ENCODE assay signal across 9 mouse cellular contexts in genomic region chr5:131430109-131430508, GRCm38 (mm10).
DNase-seq lines count a peak whose midpoint lies in the region; ATAC-seq lines count a peak whose summit lies in the region.
"Had no signal": no experiment of that assay in that cellular context is flagged by ENCODE, and none has a peak within 500 bp of the region (broad histone marks: within the 10 kb centered on the region; RNA-seq: fewer than 3 reads in every experiment).

No protein-coding gene starts in this region.

- 29% methylated on average over 8 of the region's 8 CpGs for WGBS in forebrain, embryonic 10.5 days
- 30% methylated on average over 8 of the region's 8 CpGs for WGBS in forebrain, embryonic 15.5 days
- WGBS in stomach, embryonic 15.5 days: 22% methylated on average over 8 of the region's 8 CpGs

- no peaks in the 10 kb centered on the region for H3K9me3 ChIP-seq in forebrain, embryonic 10.5 days
- no peaks in the 10 kb centered on the region for H3K9me3 ChIP-seq in forebrain, embryonic 15.5 days
- H3K9me3 ChIP-seq in stomach, embryonic 15.5 days: no peaks in the 10 kb centered on the region
- H3K9me3 ChIP-seq: heart, embryonic 13.5 days had no signal

- H3K27ac ChIP-seq in forebrain, embryonic 10.5 days: no peak overlapping the region
- no peak overlapping the region for H3K27ac ChIP-seq in forebrain, embryonic 15.5 days (replicated peaks)
- H3K27ac ChIP-seq in stomach, embryonic 15.5 days: no peak overlapping the region
- H3K27ac ChIP-seq: heart, embryonic 13.5 days had no signal

- DNase-seq in forebrain, embryonic 10.5 days (ENCODE audit: extremely low spot score, low spot score): peak; percentile 54
- peak; percentile 39 for DNase-seq in Muller cell, postnatal 12 days (ENCODE audit: inconsistent ontology term)
- peak; percentile 89 to 90 for DNase-seq in cerebellum, postnatal 14 days
- DNase-seq in layer of hippocampus, adult 9-10 months (ENCODE audit: low spot score): peak; percentile 60
- peak; percentile 31 to 53 for DNase-seq in lung, postnatal 4 days

- peaks cover 20% of the 10 kb centered on the region for H3K4me1 ChIP-seq in forebrain, embryonic 10.5 days
- peaks cover 8% of the 10 kb centered on the region; the same call in 1 of the 2 replicates for H3K4me1 ChIP-seq in forebrain, embryonic 15.5 days
- no peaks in the 10 kb centered on the region for H3K4me1 ChIP-seq in stomach, embryonic 15.5 days
- H3K4me1 ChIP-seq: heart, embryonic 13.5 days had no signal

- no peak overlapping the region for H3K4me2 ChIP-seq in forebrain, embryonic 15.5 days (replicated peaks)
- no peak overlapping the region for H3K4me2 ChIP-seq in stomach, embryonic 15.5 days
- H3K4me2 ChIP-seq: heart, embryonic 13.5 days had no signal

- no peak for ATAC-seq in forebrain, embryonic 15.5 days (replicated peaks)
- ATAC-seq in granulocyte monocyte progenitor cell, adult 5-6 weeks (replicated peaks; ENCODE audit: poor library complexity, severe bottlenecking): peak; percentile 66
- ATAC-seq in stomach, embryonic 15.5 days (ENCODE audit: insufficient read depth, low FRiP score, low read depth): peak; percentile 53; the same call in 1 of the 2 replicates

- H3K27me3 ChIP-seq in forebrain, embryonic 10.5 days (ENCODE audit: poor library complexity, severe bottlenecking): peaks cover 36% of the 10 kb centered on the region
- H3K27me3 ChIP-seq in forebrain, embryonic 15.5 days: no peaks in the 10 kb centered on the region
- H3K27me3 ChIP-seq in stomach, embryonic 15.5 days (replicated peaks): no peaks in the 10 kb centered on the region

- H3K36me3 ChIP-seq in forebrain, embryonic 10.5 days (replicated peaks): no peaks in the 10 kb centered on the region
- H3K36me3 ChIP-seq in forebrain, embryonic 15.5 days: no peaks in the 10 kb centered on the region
- no peaks in the 10 kb centered on the region for H3K36me3 ChIP-seq in stomach, embryonic 15.5 days
- H3K36me3 ChIP-seq: heart, embryonic 13.5 days had no signal

- no peak overlapping the region for H3K9ac ChIP-seq in forebrain, embryonic 15.5 days (replicated peaks)
- no peak overlapping the region for H3K9ac ChIP-seq in stomach, embryonic 15.5 days
- H3K9ac ChIP-seq: heart, embryonic 13.5 days had no signal

- H3K4me3 ChIP-seq in forebrain, embryonic 10.5 days: no peak overlapping the region
- H3K4me3 ChIP-seq in forebrain, embryonic 15.5 days: no peak overlapping the region
- no peak overlapping the region for H3K4me3 ChIP-seq in stomach, embryonic 15.5 days (replicated peaks)
- H3K4me3 ChIP-seq: heart, embryonic 13.5 days had no signal

Comparison
In these comparisons a context has a peak if more than half of its experiments do, and no peak if none do; other contexts are left out.
1. DNase-seq: peak in every context shown above with its lines; median percentile 90 in cerebellum, postnatal 14 days; 60 in layer of hippocampus, adult 9-10 months; 54 in forebrain, embryonic 10.5 days; 42 in lung, postnatal 4 days; 39 in Muller cell, postnatal 12 days.